Mouse (Mus musculus) thymus, postnatal 10 days (tissue): ENCODE results near the gene Drc3.

ENCODE experiments used
- DNase-seq, 2 experiments: peaks; one replicate each; pipeline ENCODE4 v3.0.0; 2021; ENCODE audit warnings: low spot score in 2 of 2

Drc3 gene

GRCm38 (mm10) chr11:60335771-60336170 is 17.4 kb upstream of the Drc3 start:
- no peak for DNase-seq

GRCm38 (mm10) chr11:60338291-60338690 is 14.8 kb upstream of the Drc3 start:
- DNase-seq: peak; percentile 44 to 76

GRCm38 (mm10) chr11:60339361-60339760 is 13.8 kb upstream of the Drc3 start:
- DNase-seq: no peak

- no peak for DNase-seq
These were observed 7.3 kb upstream of the Drc3 start for GRCm38 (mm10) chr11:60345868-60346267.

GRCm38 (mm10) chr11:60346537-60346936 is 6.6 kb upstream of the Drc3 start:
- no peak for DNase-seq

- DNase-seq: no peak
These were observed 1.7 kb upstream of the Drc3 start for GRCm38 (mm10) chr11:60351388-60351787.

GRCm38 (mm10) chr11:60351925-60352371 is 1.2 kb upstream of the Drc3 start:
- DNase-seq: no peak

GRCm38 (mm10) chr11:60355952-60356351 is 2.8 kb downstream of the Drc3 start:
- DNase-seq: no peak

- DNase-seq: no peak
These were observed 4.0 kb downstream of the Drc3 start for GRCm38 (mm10) chr11:60357116-60357515.

GRCm38 (mm10) chr11:60358548-60358947 is 5.4 kb downstream of the Drc3 start:
- no peak for DNase-seq

GRCm38 (mm10) chr11:60359138-60359537 is 6.0 kb downstream of the Drc3 start:
- DNase-seq: no peak

- DNase-seq: no peak
These were observed 6.8 kb downstream of the Drc3 start for GRCm38 (mm10) chr11:60359936-60360335.

- no peak for DNase-seq
These were observed 7.6 kb downstream of the Drc3 start for GRCm38 (mm10) chr11:60360631-60361201.

- DNase-seq: no peak
These were observed 13.3 kb downstream of the Drc3 start for GRCm38 (mm10) chr11:60366239-60367019.

- DNase-seq: no peak
These were observed 14.1 kb downstream of the Drc3 start for GRCm38 (mm10) chr11:60367256-60367655.

- no peak for DNase-seq
These were observed 15.8 kb downstream of the Drc3 start for GRCm38 (mm10) chr11:60368909-60369308.

- DNase-seq: no peak
These were observed 16.3 kb downstream of the Drc3 start for GRCm38 (mm10) chr11:60369448-60369847.

GRCm38 (mm10) chr11:60370431-60370830 is 17.3 kb downstream of the Drc3 start:
- no peak for DNase-seq

GRCm38 (mm10) chr11:60374481-60374880 is 21.4 kb downstream of the Drc3 start:
- DNase-seq: no peak

- DNase-seq: no peak
These were observed 30.4 kb downstream of the Drc3 start for GRCm38 (mm10) chr11:60383518-60383917.

- DNase-seq: no peak
These were observed 31.8 kb downstream of the Drc3 start for GRCm38 (mm10) chr11:60384762-60385421.

- no peak for DNase-seq
These were observed 32.8 kb downstream of the Drc3 start for GRCm38 (mm10) chr11:60385946-60386345.

- no peak for DNase-seq
These were observed 34.8 kb downstream of the Drc3 start for GRCm38 (mm10) chr11:60387944-60388343.
